Mouse (Mus musculus) heart, embryonic 15.5 days (tissue): ENCODE measurements at regions not wholly inside any gene's neighbourhood (a gene's known extent, or its start where the extent isn't known, plus 50 kb on each side); places are given as distances from the start of the nearest gene placed in this dataset.

Source experiments
- ATAC-seq: fragments of 200-750 bp; cut with Nextera tagmentation; replicated peaks from 2 replicates; pipeline ENCODE4 v1.8.0; 2017; ENCODE audit warnings: low read depth, moderate TSS enrichment; ENCODE audit not compliant: insufficient number of reproducible peaks, insufficient read depth, low FRiP score
- H3K27ac ChIP-seq: fragments of 300-500 bp; sonication (generic); 2 replicates; pipeline ENCODE4 v1.5.1; 2015; ENCODE audit warnings: mild to moderate bottlenecking, inconsistent platforms
- H3K27me3 ChIP-seq: fragments of 300-500 bp; sonication (generic); 2 replicates; pipeline ENCODE4 v1.6.1; 2015; ENCODE audit warnings: inconsistent platforms
- H3K36me3 ChIP-seq: fragments of 300-500 bp; sonication (generic); 2 replicates; pipeline ENCODE4 v1.6.1; 2015; ENCODE audit warnings: mild to moderate bottlenecking, inconsistent platforms
- H3K4me1 ChIP-seq: fragments of 300-500 bp; sonication (generic); replicated peaks from 2 replicates; pipeline ENCODE4 v1.6.1; 2015; ENCODE audit warnings: inconsistent platforms
- H3K4me2 ChIP-seq: fragments of 300-500 bp; sonication (generic); 2 replicates; pipeline ENCODE4 v1.6.1; 2015; ENCODE audit warnings: inconsistent platforms, mild to moderate bottlenecking, moderate library complexity
- H3K4me3 ChIP-seq: fragments of 300-500 bp; sonication (generic); 2 replicates; pipeline ENCODE4 v1.5.1; 2015; ENCODE audit warnings: mild to moderate bottlenecking, inconsistent platforms
- H3K9ac ChIP-seq: fragments of 300-500 bp; sonication (generic); 2 replicates; pipeline ENCODE4 v1.6.1; 2015; ENCODE audit warnings: mild to moderate bottlenecking, inconsistent platforms
- H3K9me3 ChIP-seq: fragments of 300-500 bp; sonication (generic); replicated peaks from 2 replicates; pipeline ENCODE4 v1.6.1; 2016; ENCODE audit warnings: inconsistent platforms
- WGBS: fragments of 180-500 bp; shearing (Covaris S2); methylation state at CpG from one replicate; pipeline ENCODE4 v1.1.7; 2015; ENCODE audit warnings: mixed read lengths; 5-methylcytosine and 5-hydroxymethylcytosine counted together

DNA sequence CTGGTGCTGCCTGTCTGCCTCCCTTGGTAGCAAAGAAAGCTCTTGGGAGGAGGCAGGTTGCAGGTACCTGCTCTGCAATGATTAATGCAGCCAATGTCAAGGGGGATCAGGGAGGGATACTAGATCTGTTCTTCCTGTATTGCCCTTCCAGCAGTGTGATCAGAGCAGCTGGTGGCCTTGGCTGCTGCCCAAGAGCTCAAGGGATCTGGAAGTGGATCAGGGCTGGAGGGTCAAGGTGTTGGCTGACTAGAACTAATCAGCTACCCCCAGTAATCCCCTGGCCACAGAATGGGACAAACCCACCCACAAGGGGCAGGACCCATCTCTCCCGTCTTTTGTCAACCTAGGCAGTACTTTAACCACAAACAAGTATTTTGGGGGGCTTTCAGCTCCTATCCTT is 211.8 kb upstream of the Atp6ap2 start:
- no peak for ATAC-seq
- Histone ChIP-seq H3K4me1 (no peaks in the 10 kb centered on the region; the same call in 1 of the 2 replicates), H3K4me3 (no peak overlapping the region), H3K27ac (no peak overlapping the region), H3K9me3 (no peaks in the 10 kb centered on the region), H3K9ac (no peak overlapping the region), H3K4me2 (no peak overlapping the region), H3K36me3 (no peaks in the 10 kb centered on the region), H3K27me3 (no peaks in the 10 kb centered on the region)
- 80% methylated on average over 1 of the region's 1 CpGs for WGBS

GRCm38 (mm10) chrX:12376238-12376980 is 211.2 kb upstream of the Atp6ap2 start:
- H3K27me3 ChIP-seq = 0 out of 2 replicates have a peak, but pooled peaks cover 3% of the 10 kb centered on the region
- WGBS = 58% methylated on average over 6 of the region's 6 CpGs

GRCm38 (mm10) chrX:12377441-12377840 is 210.2 kb upstream of the Atp6ap2 start:
- 0 out of 2 replicates have a peak, but pooled peaks cover 3% of the 10 kb centered on the region for H3K27me3 ChIP-seq

More at GRCm38 (mm10) chrX:12376238-12376980, 211.2 kb upstream of the Atp6ap2 start:
- Histone ChIP-seq H3K9me3 (no peaks in the 10 kb centered on the region), H3K4me2 (no peak overlapping the region), H3K4me1 (no peaks in the 10 kb centered on the region; the same call in 1 of the 2 replicates), H3K4me3 (no peak overlapping the region), H3K9ac (no peak overlapping the region), H3K36me3 (no peaks in the 10 kb centered on the region), H3K27ac (no peak overlapping the region)
- ATAC-seq = no peak

DNA sequence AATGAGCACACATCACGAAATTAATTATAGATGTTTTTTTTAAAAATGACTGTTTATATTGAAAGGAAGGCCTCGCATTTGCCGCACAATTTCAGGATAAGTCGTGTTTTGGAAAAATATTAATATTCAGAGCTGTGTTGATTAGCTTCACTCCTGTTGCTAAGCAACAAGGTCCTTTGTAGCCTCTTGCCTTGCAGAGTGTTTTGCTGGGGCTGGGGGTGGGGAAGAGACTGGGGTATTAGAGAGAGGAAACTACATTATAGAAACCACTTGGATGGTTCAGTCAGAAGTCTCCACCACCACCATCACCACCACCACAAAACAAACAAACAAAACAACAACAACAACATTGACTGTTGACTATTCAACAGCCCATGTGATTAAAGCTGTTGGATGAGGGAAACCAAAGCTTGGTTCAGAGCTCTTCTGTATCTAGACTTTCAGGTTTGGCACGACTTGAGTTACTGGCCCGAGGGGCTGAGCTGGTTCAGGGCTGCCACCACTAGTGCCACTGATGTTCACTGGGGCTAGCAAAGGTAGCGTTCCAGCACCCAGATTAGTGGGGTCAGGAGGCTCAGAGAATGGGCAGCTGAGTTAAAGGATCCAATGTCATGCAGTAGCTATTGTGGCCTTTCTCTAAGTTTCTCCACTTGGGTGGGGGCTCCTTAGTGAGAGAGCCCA is 195.3 kb upstream of the Atp6ap2 start:
- ATAC-seq = no peak

More at GRCm38 (mm10) chrX:12377441-12377840, 210.2 kb upstream of the Atp6ap2 start:
- no peaks in the 10 kb centered on the region for H3K36me3 ChIP-seq
- ATAC-seq = no peak
- no peaks in the 10 kb centered on the region for H3K9me3 ChIP-seq
- no peak overlapping the region for H3K4me2 ChIP-seq
- WGBS = 48% methylated on average over 7 of the region's 7 CpGs
- no peaks in the 10 kb centered on the region; the same call in 1 of the 2 replicates for H3K4me1 ChIP-seq
- H3K9ac ChIP-seq = no peak overlapping the region
- H3K27ac ChIP-seq = no peak overlapping the region
- H3K4me3 ChIP-seq = no peak overlapping the region

GRCm38 (mm10) chrX:12409319-12409718 is 178.3 kb upstream of the Atp6ap2 start:
- Histone ChIP-seq H3K4me2 (no peak overlapping the region), H3K27ac (no peak overlapping the region), H3K4me3 (no peak overlapping the region), H3K27me3 (no peaks in the 10 kb centered on the region), H3K9ac (no peak overlapping the region), H3K9me3 (no peaks in the 10 kb centered on the region), H3K36me3 (no peaks in the 10 kb centered on the region), H3K4me1 (no peaks in the 10 kb centered on the region)
- 64% methylated on average over 3 of the region's 3 CpGs for WGBS
- ATAC-seq = no peak

More for the DNA sequence above, 195.3 kb upstream of the Atp6ap2 start:
- H3K4me3 ChIP-seq = no peak overlapping the region
- no peak overlapping the region for H3K9ac ChIP-seq
- H3K9me3 ChIP-seq = no peaks in the 10 kb centered on the region
- H3K4me2 ChIP-seq = no peak overlapping the region
- H3K4me1 ChIP-seq = no peaks in the 10 kb centered on the region
- no peak overlapping the region for H3K27ac ChIP-seq
- 79% methylated on average over 7 of the region's 7 CpGs for WGBS
- H3K36me3 ChIP-seq = no peaks in the 10 kb centered on the region
- no peaks in the 10 kb centered on the region; the same call in 1 of the 2 replicates for H3K27me3 ChIP-seq

- no peak for ATAC-seq
- H3K36me3 ChIP-seq = no peaks in the 10 kb centered on the region
- H3K27ac ChIP-seq = no peak overlapping the region
- no peak overlapping the region for H3K9ac ChIP-seq
- 73% methylated on average over 6 of the region's 6 CpGs for WGBS
- no peak overlapping the region for H3K4me2 ChIP-seq
- no peaks in the 10 kb centered on the region for H3K27me3 ChIP-seq
- no peak overlapping the region for H3K4me3 ChIP-seq
- H3K4me1 ChIP-seq = peaks cover 3% of the 10 kb centered on the region; the same call in 1 of the 2 replicates
- H3K9me3 ChIP-seq = no peaks in the 10 kb centered on the region
These were observed 162.0 kb upstream of the Atp6ap2 start for GRCm38 (mm10) chrX:12425566-12425965.

- H3K36me3 ChIP-seq = no peaks in the 10 kb centered on the region
- peaks cover 3% of the 10 kb centered on the region; the same call in 1 of the 2 replicates for H3K4me1 ChIP-seq
- H3K9ac ChIP-seq = no peak overlapping the region
- H3K4me2 ChIP-seq = no peak overlapping the region
- no peak overlapping the region for H3K27ac ChIP-seq
- H3K4me3 ChIP-seq = no peak overlapping the region
- H3K9me3 ChIP-seq = no peaks in the 10 kb centered on the region
- no peaks in the 10 kb centered on the region for H3K27me3 ChIP-seq
- 66% methylated on average over 4 of the region's 4 CpGs for WGBS
- ATAC-seq = no peak
These were observed 160.9 kb upstream of the Atp6ap2 start for GRCm38 (mm10) chrX:12426664-12427063.

DNA sequence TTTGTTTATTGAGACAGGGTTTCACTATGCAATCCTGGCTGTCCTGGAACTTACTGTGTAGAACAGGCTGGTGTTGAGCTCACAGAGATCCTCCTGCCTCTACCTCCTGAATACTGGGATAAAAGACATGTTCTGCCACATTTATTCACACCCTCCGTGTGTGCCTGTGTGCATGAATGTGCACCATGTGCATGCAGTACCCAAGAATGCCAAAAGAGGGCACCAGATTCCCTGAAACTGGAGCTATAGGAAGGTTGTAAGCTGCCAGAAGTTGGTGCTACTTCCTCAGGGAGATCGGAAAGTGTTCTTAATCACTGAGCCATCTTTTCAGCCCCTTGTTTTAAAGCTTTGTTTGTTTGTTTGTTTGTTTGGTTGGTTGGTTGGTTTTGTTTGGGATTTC is 155.3 kb upstream of the Atp6ap2 start:
- no peak overlapping the region for H3K4me3 ChIP-seq
- no peak overlapping the region for H3K4me2 ChIP-seq
- WGBS = 86% methylated on average over 2 of the region's 2 CpGs
- 0 out of 2 replicates have a peak, but pooled peaks cover 3% of the 10 kb centered on the region for H3K27me3 ChIP-seq
- no peaks in the 10 kb centered on the region for H3K36me3 ChIP-seq
- no peaks in the 10 kb centered on the region for H3K9me3 ChIP-seq
- H3K4me1 ChIP-seq = no peaks in the 10 kb centered on the region
- no peak overlapping the region for H3K27ac ChIP-seq
- ATAC-seq = no peak
- H3K9ac ChIP-seq = no peak overlapping the region

- Histone ChIP-seq H3K27me3 (0 out of 2 replicates have a peak, but pooled peaks cover 4% of the 10 kb centered on the region), H3K4me2 (no peak overlapping the region), H3K27ac (no peak overlapping the region), H3K4me3 (no peak overlapping the region), H3K4me1 (no peaks in the 10 kb centered on the region), H3K9me3 (no peaks in the 10 kb centered on the region), H3K9ac (no peak overlapping the region), H3K36me3 (no peaks in the 10 kb centered on the region)
- no peak for ATAC-seq
- 68% methylated on average over 8 of the region's 8 CpGs for WGBS
These were observed 151.9 kb upstream of the Atp6ap2 start for GRCm38 (mm10) chrX:12435656-12436055.

DNA sequence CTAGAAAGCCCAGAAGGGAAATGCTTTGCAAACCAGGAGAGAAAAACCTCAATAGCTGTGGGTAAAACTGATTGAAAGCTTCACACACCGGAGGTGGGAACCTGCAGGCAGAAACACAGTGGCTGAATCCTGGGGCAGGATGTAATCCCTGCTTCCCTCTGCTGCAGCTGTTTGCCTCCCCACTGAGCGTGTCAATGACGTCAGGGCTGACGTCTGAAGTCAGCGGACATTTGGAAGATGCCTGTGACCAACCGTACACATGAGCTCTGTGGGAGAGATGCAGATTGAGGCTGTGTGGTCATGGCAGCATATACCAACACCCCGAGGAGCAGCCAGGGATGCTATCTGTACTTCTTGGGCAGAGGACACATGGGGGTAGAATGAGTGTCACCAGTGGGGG is 151.5 kb upstream of the Atp6ap2 start:
- no peak overlapping the region for H3K4me3 ChIP-seq
- H3K27me3 ChIP-seq = 0 out of 2 replicates have a peak, but pooled peaks cover 4% of the 10 kb centered on the region
- H3K4me1 ChIP-seq = no peaks in the 10 kb centered on the region
- H3K4me2 ChIP-seq = no peak overlapping the region
- ATAC-seq = no peak
- H3K9me3 ChIP-seq = no peaks in the 10 kb centered on the region
- H3K27ac ChIP-seq = no peak overlapping the region
- 48% methylated on average over 7 of the region's 7 CpGs for WGBS
- H3K36me3 ChIP-seq = no peaks in the 10 kb centered on the region
- no peak overlapping the region for H3K9ac ChIP-seq

DNA sequence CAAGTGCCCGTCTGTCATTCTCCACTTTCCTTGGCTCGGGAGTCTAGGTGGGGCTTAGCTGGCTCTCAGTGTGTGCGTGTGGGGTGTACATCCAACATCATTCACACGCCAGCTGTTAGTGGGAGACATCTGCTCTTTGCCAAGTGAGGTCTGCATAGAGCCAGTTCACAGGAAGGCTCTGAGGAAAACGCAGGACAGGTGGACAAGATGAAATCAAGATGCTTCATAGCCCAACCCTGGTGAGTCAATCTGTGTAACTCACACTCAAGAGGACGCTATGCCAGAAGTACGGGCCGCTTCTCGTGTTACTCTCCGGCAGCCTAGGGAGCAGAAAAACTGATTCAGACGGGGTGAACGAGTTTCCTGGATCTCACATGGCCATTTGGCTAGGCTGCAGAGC is 148.2 kb upstream of the Atp6ap2 start:
- WGBS = 60% methylated on average over 12 of the region's 12 CpGs
- Histone ChIP-seq H3K4me3 (no peak overlapping the region), H3K9ac (no peak overlapping the region), H3K36me3 (no peaks in the 10 kb centered on the region), H3K27me3 (0 out of 2 replicates have a peak, but pooled peaks cover 4% of the 10 kb centered on the region), H3K9me3 (no peaks in the 10 kb centered on the region), H3K4me2 (no peak overlapping the region), H3K27ac (no peak overlapping the region), H3K4me1 (no peaks in the 10 kb centered on the region)
- no peak for ATAC-seq
